Comparison of ENCODE assay signal across 8 mouse cellular contexts in the genomic region with DNA sequence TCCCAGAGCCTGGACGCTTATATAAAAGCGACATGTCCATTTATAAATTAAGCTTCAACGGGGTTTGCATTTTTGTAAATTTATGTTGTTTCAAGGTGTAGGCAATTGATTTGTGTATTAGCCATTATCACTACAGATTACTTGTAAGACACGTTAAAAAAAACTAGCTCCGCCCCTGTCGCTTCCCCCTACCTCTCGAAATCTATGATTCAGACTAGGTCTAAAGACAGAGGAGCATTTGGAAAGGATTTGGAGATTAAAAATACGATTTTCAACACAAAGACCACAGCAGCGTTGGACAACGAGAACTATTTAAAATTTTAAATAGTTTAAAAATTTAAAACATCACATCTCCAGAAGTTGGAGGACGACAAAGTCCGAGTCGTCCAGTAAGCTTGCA. TPM values are rescaled to one million over a fixed set of nuclear protein-coding genes. Genes with fewer than 3 reads are reported as not detected.
A peak's percentile ranks its signal among the peaks of the same experiment; 100 is the strongest.
DNase-seq lines count a peak whose midpoint lies in the region; ATAC-seq and TF ChIP-seq lines count a peak whose summit lies in the region.

No protein-coding gene starts in this region.

- H3K4me1 ChIP-seq in kidney, postnatal 0 days (replicated peaks; ENCODE audit: insufficient read depth, low read length): 0 out of 2 replicates have a peak, but pooled peaks cover 5% of the 10 kb centered on the region
- peaks cover 7% of the 10 kb centered on the region; the same call in 1 of the 2 replicates for H3K4me1 ChIP-seq in embryonic facial prominence, embryonic 15.5 days
- H3K4me1 ChIP-seq in intestine, postnatal 0 days (replicated peaks; ENCODE audit: control insufficient read depth, insufficient read depth, low read length): no peaks in the 10 kb centered on the region
- H3K4me1 ChIP-seq in neural tube, embryonic 12.5 days: no peaks in the 10 kb centered on the region

- peak overlapping the region; percentile 92 for H3K27ac ChIP-seq in kidney, postnatal 0 days
- peak overlapping the region; percentile 96 for H3K27ac ChIP-seq in embryonic facial prominence, embryonic 15.5 days (replicated peaks)
- H3K27ac ChIP-seq in intestine, postnatal 0 days (ENCODE audit: low read depth, low read length): peak overlapping the region; percentile 89
- H3K27ac ChIP-seq in neural tube, embryonic 12.5 days: peak overlapping the region; percentile 32; the same call in 1 of the 2 replicates

- H3K4me3 ChIP-seq in kidney, postnatal 0 days (replicated peaks; ENCODE audit: low read depth, low read length): peak overlapping the region; percentile 77
- peak overlapping the region; percentile 89 for H3K4me3 ChIP-seq in embryonic facial prominence, embryonic 15.5 days (replicated peaks)
- H3K4me3 ChIP-seq in intestine, postnatal 0 days (ENCODE audit: low read depth, low read length): peak overlapping the region; percentile 91
- peak overlapping the region; percentile 62 for H3K4me3 ChIP-seq in neural tube, embryonic 12.5 days

- H3K27me3 ChIP-seq in kidney, postnatal 0 days (ENCODE audit: insufficient read depth, low read length): no peaks in the 10 kb centered on the region
- H3K27me3 ChIP-seq in embryonic facial prominence, embryonic 15.5 days: no peaks in the 10 kb centered on the region
- no peaks in the 10 kb centered on the region for H3K27me3 ChIP-seq in intestine, postnatal 0 days (replicated peaks; ENCODE audit: control insufficient read depth, insufficient read depth, low read length)
- no peaks in the 10 kb centered on the region for H3K27me3 ChIP-seq in neural tube, embryonic 12.5 days (replicated peaks)

- H3K4me2 ChIP-seq in kidney, postnatal 0 days (ENCODE audit: low read length): peak overlapping the region; percentile 79
- peak overlapping the region; percentile 74 for H3K4me2 ChIP-seq in embryonic facial prominence, embryonic 15.5 days (replicated peaks)
- H3K4me2 ChIP-seq in intestine, postnatal 0 days (replicated peaks; ENCODE audit: low read depth): peak overlapping the region; percentile 88
- H3K4me2 ChIP-seq in neural tube, embryonic 12.5 days (replicated peaks): peak overlapping the region; percentile 82

- TF ChIP-seq CTCF in kidney, postnatal 0 days (IDR thresholded peaks at IDR 0.05; ENCODE audit: low read depth): no peak
- TF ChIP-seq CTCF in intestine, postnatal 0 days (IDR thresholded peaks at IDR 0.05; ENCODE audit: low read depth): no peak

- no peaks in the 10 kb centered on the region for H3K36me3 ChIP-seq in kidney, postnatal 0 days (ENCODE audit: insufficient read depth, low read length)
- H3K36me3 ChIP-seq in embryonic facial prominence, embryonic 15.5 days: no peaks in the 10 kb centered on the region
- H3K36me3 ChIP-seq in intestine, postnatal 0 days (ENCODE audit: control insufficient read depth, insufficient read depth): no peaks in the 10 kb centered on the region
- no peaks in the 10 kb centered on the region for H3K36me3 ChIP-seq in neural tube, embryonic 12.5 days

- DNase-seq in kidney, postnatal 0 days (ENCODE audit: low spot score): no peak
- no peak for DNase-seq in kidney, adult 18-20 months
- no peak for DNase-seq in thymus, postnatal 10 days (ENCODE audit: low spot score in 2 of 2)
- no peak for DNase-seq in layer of hippocampus, adult 18-20 months (ENCODE audit: low spot score in 2 of 2)
- no peak for DNase-seq in gastrocnemius, postnatal 25 days

- H3K9me3 ChIP-seq in kidney, postnatal 0 days (replicated peaks; ENCODE audit: low read length): no peaks in the 10 kb centered on the region; the same call in 1 of the 2 replicates
- H3K9me3 ChIP-seq in embryonic facial prominence, embryonic 15.5 days (replicated peaks): no peaks in the 10 kb centered on the region
- no peaks in the 10 kb centered on the region for H3K9me3 ChIP-seq in intestine, postnatal 0 days (ENCODE audit: control insufficient read depth)
- H3K9me3 ChIP-seq in neural tube, embryonic 12.5 days: no peaks in the 10 kb centered on the region

- 2% methylated on average over 13 of the region's 13 CpGs for WGBS in kidney, postnatal 0 days
- WGBS in embryonic facial prominence, embryonic 15.5 days: 3% methylated on average over 13 of the region's 13 CpGs
- WGBS in intestine, postnatal 0 days: 4% methylated on average over 13 of the region's 13 CpGs
- WGBS in neural tube, embryonic 12.5 days: 5% methylated on average over 13 of the region's 13 CpGs

- ATAC-seq in kidney, postnatal 0 days (replicated peaks; ENCODE audit: low FRiP score, low read depth): no peak
- no peak for ATAC-seq in embryonic facial prominence, embryonic 15.5 days (ENCODE audit: insufficient number of reproducible peaks, low FRiP score, low TSS enrichment, low read depth)
- no peak for ATAC-seq in intestine, postnatal 0 days
- ATAC-seq in neural tube, embryonic 12.5 days (ENCODE audit: low FRiP score, low read depth): no peak

- peak overlapping the region; percentile 69 for H3K9ac ChIP-seq in kidney, postnatal 0 days (ENCODE audit: low read depth, low read length)
- H3K9ac ChIP-seq in embryonic facial prominence, embryonic 15.5 days: peak overlapping the region; percentile 59
- peak overlapping the region; percentile 65 for H3K9ac ChIP-seq in intestine, postnatal 0 days (ENCODE audit: low read depth, low read length)
- H3K9ac ChIP-seq in neural tube, embryonic 12.5 days: peak overlapping the region; percentile 27

RNA-seq across cellular contexts. Expression of a gene that starts 0.8 kb away (rescaled TPM):
- 13.3 and 15.9 TPM in 2 replicates for polyA plus RNA-seq in kidney, postnatal 0 days (2015; fragmentation: Nextera tagmentation; extraction: Ambion mirVana)
- polyA plus RNA-seq in embryonic facial prominence, embryonic 15.5 days (2015; fragmentation: Nextera tagmentation; extraction: Ambion mirVana): 24.2 and 24.8 TPM in 2 replicates
- 10.4 and 10.7 TPM in 2 replicates for polyA plus RNA-seq in intestine, postnatal 0 days (2015; fragmentation: Nextera tagmentation; extraction: Ambion mirVana)
- 11.7 and 11.9 TPM in 2 replicates for polyA plus RNA-seq in neural tube, embryonic 12.5 days (2016; fragmentation: Nextera tagmentation; extraction: Ambion mirVana)
- total RNA-seq in layer of hippocampus, adult 18-20 months (2021): 10 to 100 TPM; 19.5 to 23.1 TPM
- total RNA-seq in gastrocnemius, postnatal 25 days (2021): 1 to 10 TPM; 5.4 to 5.5 TPM

Comparison
In these comparisons a context has a peak if more than half of its experiments do, and no peak if none do; other contexts are left out.
1. H3K27ac ChIP-seq: peak in every context shown above with its lines; median percentile 96 in embryonic facial prominence, embryonic 15.5 days; 92 in kidney, postnatal 0 days; 89 in intestine, postnatal 0 days; 32 in neural tube, embryonic 12.5 days.